Mouse (Mus musculus) MEL (cell line): Measurements from ENCODE around the gene Bbof1. TPM values are rescaled to one million over a fixed set of nuclear protein-coding genes. Genes with fewer than 3 reads are reported as not detected.
A peak's percentile ranks its signal among the peaks of the same experiment; 100 is the strongest.

Source experiments
- DNase-seq: peaks from one replicate; pipeline ENCODE4 v3.0.0; 2011; ENCODE audit warnings: low read depth, low spot score
- H3K27ac ChIP-seq: 2 replicates; pipeline ENCODE4 v1.5.1; 2012; ENCODE audit warnings: low read depth, mild to moderate bottlenecking, control low read depth, low read length, moderate library complexity; ENCODE audit not compliant: control insufficient read depth
- H3K27me3 ChIP-seq, 2 experiments: fragments of 150-350 bp in 1 of 2; sonication (generic) in 1 of 2; 2 replicates each; pipeline ENCODE4 v1.6.1; 2012; ENCODE audit warnings: low read length in 2 of 2, mild to moderate bottlenecking in 2 of 2, improper control_type of control experiment in 1 of 2, moderate library complexity in 1 of 2; ENCODE audit not compliant: insufficient read depth in 2 of 2, control insufficient read depth in 1 of 2
- H3K36me3 ChIP-seq, 2 experiments: 2 replicates each; pipeline ENCODE4 v1.6.1; 2012 to 2014; ENCODE audit warnings: low read length in 2 of 2, improper control_type of control experiment in 1 of 2, inconsistent platforms in 1 of 2, mild to moderate bottlenecking in 1 of 2; ENCODE audit not compliant: insufficient read depth in 2 of 2, control insufficient read depth in 1 of 2
- H3K4me1 ChIP-seq, 2 experiments: fragments of 150-350 bp in 1 of 2; sonication (generic) in 1 of 2; 2 replicates each; pipeline ENCODE4 v1.6.1; 2012; ENCODE audit warnings: low read length in 2 of 2, improper control_type of control experiment in 1 of 2, mild to moderate bottlenecking in 1 of 2; ENCODE audit not compliant: insufficient read depth in 2 of 2, control insufficient read depth in 1 of 2
- H3K4me3 ChIP-seq, 2 experiments: fragments of 150-350 bp in 1 of 2; sonication (generic) in 1 of 2; 2 replicates each; pipeline ENCODE4 v1.5.1; 2012; ENCODE audit warnings: low read depth in 2 of 2, low read length in 2 of 2, mild to moderate bottlenecking in 2 of 2, moderate library complexity in 2 of 2, control low read depth in 1 of 2, improper control_type of control experiment in 1 of 2; ENCODE audit not compliant: control insufficient read depth in 1 of 2, insufficient read depth in 1 of 2
- H3K79me2 ChIP-seq: 2 replicates; pipeline ENCODE4 v1.6.1; 2012; ENCODE audit warnings: mild to moderate bottlenecking, low read length, moderate library complexity; ENCODE audit not compliant: control insufficient read depth, poor library complexity, insufficient read depth
- H3K9ac ChIP-seq: 2 replicates; pipeline ENCODE4 v1.6.1; 2012; ENCODE audit warnings: low read depth, mild to moderate bottlenecking, control low read depth, low read length, moderate library complexity; ENCODE audit not compliant: control insufficient read depth, poor library complexity, severe bottlenecking
- H3K9me3 ChIP-seq: fragments of 150-350 bp; sonication (generic); replicated peaks from 2 replicates; pipeline ENCODE4 v1.6.1; 2012; ENCODE audit warnings: mild to moderate bottlenecking, low read length, improper control_type of control experiment, moderate library complexity; ENCODE audit not compliant: insufficient read depth
- CHD1 ChIP-seq: IDR thresholded peaks from 2 replicates; pipeline ENCODE4 v1.6.1; 2012; ENCODE audit warnings: low read depth, mild to moderate bottlenecking, inconsistent platforms, low read length, improper control_type of control experiment
- CTCF ChIP-seq, 3 experiments: IDR thresholded peaks in 2 of 3; conservative IDR thresholded peaks in 1 of 3; 2 replicates each; pipeline ENCODE4 v1.5.1; 2011 to 2012; ENCODE audit warnings: low read length in 3 of 3, low read depth in 2 of 3, mild to moderate bottlenecking in 2 of 3, improper control_type of control experiment in 1 of 3, inconsistent platforms in 1 of 3, mixed read lengths in 1 of 3, moderate library complexity in 1 of 3; ENCODE audit not compliant: control insufficient read depth in 1 of 3, insufficient read depth in 1 of 3, poor library complexity in 1 of 3, severe bottlenecking in 1 of 3
- E2F4 ChIP-seq: IDR thresholded peaks from 2 replicates; pipeline ENCODE4 v1.6.1; 2011; ENCODE audit warnings: low read depth, low read length, improper control_type of control experiment, borderline replicate concordance
- ELF1 ChIP-seq: IDR thresholded peaks from 2 replicates; pipeline ENCODE4 v1.6.1; 2014; ENCODE audit warnings: low read depth, mild to moderate bottlenecking, inconsistent platforms, low read length, improper control_type of control experiment, moderate library complexity
- EP300 ChIP-seq, 2 experiments: IDR thresholded peaks; 2 replicates each; pipeline ENCODE4 v1.6.1; 2011; ENCODE audit warnings: improper control_type of control experiment in 2 of 2, low read length in 2 of 2, low read depth in 1 of 2, mild to moderate bottlenecking in 1 of 2
- GATA1 ChIP-seq: IDR thresholded peaks from 2 replicates; pipeline ENCODE4 v1.6.1; 2011; ENCODE audit warnings: low read depth, low read length, improper control_type of control experiment
- HCFC1 ChIP-seq: IDR thresholded peaks from 2 replicates; pipeline ENCODE4 v1.6.1; 2012; ENCODE audit warnings: low read depth, mild to moderate bottlenecking, inconsistent platforms, low read length, improper control_type of control experiment, moderate library complexity
- MAFK ChIP-seq: IDR thresholded peaks from 2 replicates; pipeline ENCODE4 v1.6.1; 2011; ENCODE audit warnings: low read depth, mild to moderate bottlenecking, low read length, improper control_type of control experiment, borderline replicate concordance
- MAX ChIP-seq: IDR thresholded peaks from 2 replicates; pipeline ENCODE4 v1.6.1; 2011; ENCODE audit warnings: low read length, improper control_type of control experiment
- MEF2A ChIP-seq: IDR thresholded peaks from 2 replicates; pipeline ENCODE4 v1.6.1; 2014; ENCODE audit warnings: low read depth, mild to moderate bottlenecking, inconsistent platforms, low read length, improper control_type of control experiment; ENCODE audit not compliant: poor library complexity, insufficient replicate concordance, severe bottlenecking; ENCODE audit errors: extremely low read depth
- MXI1 ChIP-seq: IDR thresholded peaks from 2 replicates; pipeline ENCODE4 v1.6.1; 2011; ENCODE audit warnings: mild to moderate bottlenecking, low read depth, low read length, improper control_type of control experiment
- MYC ChIP-seq: IDR thresholded peaks from 2 replicates; pipeline ENCODE4 v1.6.1; 2011; ENCODE audit warnings: low read depth, mild to moderate bottlenecking, low read length, improper control_type of control experiment, moderate library complexity
- NELFE ChIP-seq: IDR thresholded peaks from 2 replicates; pipeline ENCODE4 v1.6.1; 2011; ENCODE audit warnings: low read depth, low read length, improper control_type of control experiment
- POLR2AphosphoS2 ChIP-seq: IDR thresholded peaks from 2 replicates; pipeline ENCODE4 v1.6.1; 2011; ENCODE audit warnings: low read length, improper control_type of control experiment
- TCF12 ChIP-seq: IDR thresholded peaks from 2 replicates; pipeline ENCODE4 v1.6.1; 2014; ENCODE audit warnings: low read depth, mild to moderate bottlenecking, inconsistent platforms, low read length, improper control_type of control experiment, moderate library complexity
- USF1 ChIP-seq: IDR thresholded peaks from 2 replicates; pipeline ENCODE4 v1.6.1; 2014; ENCODE audit warnings: low read depth, mild to moderate bottlenecking, inconsistent platforms, low read length, improper control_type of control experiment, moderate library complexity
- USF2 ChIP-seq, 2 experiments: IDR thresholded peaks; 2 replicates each; pipeline ENCODE4 v1.6.1; 2011 to 2012; ENCODE audit warnings: improper control_type of control experiment in 2 of 2, low read length in 2 of 2, borderline replicate concordance in 1 of 2, inconsistent platforms in 1 of 2, low read depth in 1 of 2, mild to moderate bottlenecking in 1 of 2; ENCODE audit not compliant: insufficient read depth in 1 of 2
- ZC3H11A ChIP-seq: IDR thresholded peaks from 2 replicates; pipeline ENCODE4 v1.6.1; 2012; ENCODE audit warnings: low read depth, mild to moderate bottlenecking, inconsistent platforms, low read length, improper control_type of control experiment
- ZNF384 ChIP-seq: IDR thresholded peaks from 2 replicates; pipeline ENCODE4 v1.6.1; 2012; ENCODE audit warnings: low read depth, mild to moderate bottlenecking, inconsistent platforms, low read length, improper control_type of control experiment
- polyA plus RNA-seq, 2 experiments: library from polyadenylated mRNA; stranded (reverse) in 1 of 2; unstranded in 1 of 2; fragments of >175 nt in 1 of 2; fragments of >200 nt in 1 of 2; gene quantifications; 2 replicates each; pipeline versions ENCODE4 v1.2.1 to v1.2.4; 2012; ENCODE audit warnings: low replicate concordance in 2 of 2, low read depth in 1 of 2; ENCODE audit not compliant: insufficient read length in 2 of 2, insufficient read depth in 1 of 2, missing spikeins in 1 of 2
- total RNA-seq: library from RNA; depleted of rRNA; stranded (reverse); fragments of 300-350 nt; gene quantifications from 2 replicates; pipeline ENCODE4 v1.2.3, GENCODE M21; 2012

Bbof1 gene
- total and polyA plus RNA-seq, 3 experiments, result 0.81 to 1.3 TPM; not detected in 1

DNA sequence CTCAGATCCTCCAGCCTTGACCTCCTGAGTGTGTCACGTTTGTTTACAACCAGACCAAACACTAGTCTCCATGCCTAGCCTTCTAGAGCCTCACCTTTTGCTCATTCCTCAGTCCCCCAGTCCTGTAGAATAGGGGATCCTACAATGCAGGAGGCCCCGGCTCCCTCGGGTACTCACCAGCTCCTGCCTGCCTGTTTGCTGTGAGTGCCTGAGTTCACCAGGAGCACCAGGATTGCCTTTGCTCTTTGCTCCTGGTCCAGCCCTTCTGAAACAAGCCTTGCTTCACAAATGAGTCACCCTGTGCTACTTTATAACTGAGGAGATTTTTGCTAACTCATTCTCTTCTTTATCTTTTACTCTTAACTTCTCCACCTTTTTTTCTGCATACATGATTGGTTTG lies 8.2 kb upstream of the Bbof1 start:
- peak overlapping the region; percentile 39; the same call in 1 of the 2 replicates for H3K27ac ChIP-seq
- peak; percentile 59 for DNase-seq
- TF ChIP-seq E2F4, result no peak
- TF ChIP-seq CHD1, result no peak
- no peak for TF ChIP-seq MAX
- TF ChIP-seq MXI1, result no peak
- TF ChIP-seq EP300 (IDR thresholded peaks at IDR 0.05; ENCODE audit: low read depth in 1 of 2, low read length in 2 of 2), result peak in 1 of 2 experiments; percentile 37; a peak in 1 of 4 replicates
- TF ChIP-seq MEF2A, result no peak
- no peak for TF ChIP-seq TCF12
- no peak for TF ChIP-seq CTCF (IDR thresholded peaks at IDR 0.05 in 2 of 3, conservative IDR thresholded peaks at IDR 0.05 in 1 of 3; ENCODE audit: control insufficient read depth in 1 of 3, insufficient read depth in 1 of 3, low read depth in 2 of 3, low read length in 3 of 3, poor library complexity in 1 of 3, severe bottlenecking in 1 of 3)
- 0 out of 2 replicates have a peak, but pooled peaks have one; percentile 6 for TF ChIP-seq GATA1
- TF ChIP-seq POLR2AphosphoS2, result no peak
- TF ChIP-seq ZNF384, result no peak
- TF ChIP-seq USF1, result no peak
- no peak for TF ChIP-seq MAFK
- no peak for TF ChIP-seq NELFE
- no peak for TF ChIP-seq USF2 (IDR thresholded peaks at IDR 0.05; ENCODE audit: borderline replicate concordance in 1 of 2, insufficient read depth in 1 of 2, low read depth in 1 of 2, low read length in 2 of 2)
- H3K27me3 ChIP-seq, result no peaks in the 10 kb centered on the region
- H3K9ac ChIP-seq, result no peak overlapping the region
- H3K79me2 ChIP-seq, result no peaks in the 10 kb centered on the region
- H3K4me1 ChIP-seq, result peaks cover 9 to 19% of the 10 kb centered on the region in 2 experiments
- no peak overlapping the region for H3K4me3 ChIP-seq
- H3K36me3 ChIP-seq, result peaks cover 0 to 26% of the 10 kb centered on the region in 2 experiments; a peak in 3 of 4 replicates
- H3K9me3 ChIP-seq, result no peaks in the 10 kb centered on the region

DNA sequence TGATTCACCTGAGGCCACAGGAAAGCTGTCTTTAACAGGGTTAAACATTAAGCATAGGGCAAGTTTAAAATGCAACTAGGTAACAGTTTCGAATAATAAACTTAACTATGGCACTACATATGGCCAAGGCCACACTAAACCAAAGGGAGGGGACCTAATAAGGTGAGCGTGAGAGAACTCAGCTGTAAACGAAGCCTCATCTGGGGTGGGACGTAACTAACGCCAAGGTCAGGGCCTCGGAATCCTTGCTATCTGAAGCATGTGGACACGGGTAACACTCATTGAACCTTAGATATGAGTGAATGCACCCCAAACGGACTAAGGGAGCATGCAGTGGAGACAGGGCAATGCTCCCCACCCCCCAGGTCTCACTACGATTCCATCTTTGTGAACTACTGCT lies 5.9 kb upstream of the Bbof1 start:
- Histone ChIP-seq H3K36me3 (peaks cover 0 to 24% of the 10 kb centered on the region in 2 experiments; a peak in 3 of 4 replicates), H3K9ac (no peak overlapping the region), H3K27ac (no peak overlapping the region), H3K4me1 (peaks cover 15 to 19% of the 10 kb centered on the region in 2 experiments), H3K9me3 (no peaks in the 10 kb centered on the region), H3K4me3 (no peak overlapping the region)
- TF ChIP-seq HCFC1 (no peak), ZC3H11A (no peak), MEF2A (no peak), CHD1 (no peak), ELF1 (no peak), MYC (no peak)
- TF ChIP-seq, all 39 proteins: peak for 0
- no peak for DNase-seq
- H3K27me3 ChIP-seq, result no peaks in the 10 kb centered on the region
- H3K79me2 ChIP-seq, result no peaks in the 10 kb centered on the region
